Mouse (Mus musculus) heart, embryonic 12.5 days (tissue): Measurements from ENCODE around the gene Cpsf7. TPM values are rescaled to one million over a fixed set of nuclear protein-coding genes. Genes with fewer than 3 reads are reported as not detected.
A peak's percentile ranks its signal among the peaks of the same experiment; 100 is the strongest.

Source experiments
- ATAC-seq: fragments of 200-750 bp; cut with Nextera tagmentation; 2 replicates; pipeline ENCODE4 v1.8.0; 2017; ENCODE audit warnings: moderate TSS enrichment, moderate library complexity; ENCODE audit not compliant: insufficient number of reproducible peaks, low FRiP score
- H3K27ac ChIP-seq: fragments of 300-500 bp; sonication (generic); 2 replicates; pipeline ENCODE4 v1.5.1; 2016; ENCODE audit warnings: mild to moderate bottlenecking, moderate library complexity; ENCODE audit not compliant: poor library complexity, severe bottlenecking
- H3K27me3 ChIP-seq: fragments of 300-500 bp; sonication (generic); replicated peaks from 2 replicates; pipeline ENCODE4 v1.6.1; 2016; ENCODE audit warnings: mild to moderate bottlenecking, moderate library complexity
- H3K36me3 ChIP-seq: fragments of 300-500 bp; sonication (generic); 2 replicates; pipeline ENCODE4 v1.6.1; 2016; ENCODE audit warnings: mild to moderate bottlenecking, moderate library complexity
- H3K4me1 ChIP-seq: fragments of 300-500 bp; sonication (generic); replicated peaks from 2 replicates; pipeline ENCODE4 v1.6.1; 2016; ENCODE audit warnings: mild to moderate bottlenecking
- H3K4me2 ChIP-seq: fragments of 300-500 bp; sonication (generic); 2 replicates; pipeline ENCODE4 v1.6.1; 2016; ENCODE audit warnings: mild to moderate bottlenecking, moderate library complexity
- H3K4me3 ChIP-seq: fragments of 300-500 bp; sonication (generic); 2 replicates; pipeline ENCODE4 v1.5.1; 2016; ENCODE audit warnings: mild to moderate bottlenecking
- H3K9ac ChIP-seq: fragments of 300-500 bp; sonication (generic); 2 replicates; pipeline ENCODE4 v1.6.1; 2016; ENCODE audit warnings: mild to moderate bottlenecking, moderate library complexity
- H3K9me3 ChIP-seq: fragments of 300-500 bp; sonication (generic); replicated peaks from 2 replicates; pipeline ENCODE4 v1.6.1; 2016; ENCODE audit warnings: mild to moderate bottlenecking, moderate library complexity
- WGBS: fragments of 180-500 bp; shearing (Covaris S2); methylation state at CpG from one replicate; pipeline ENCODE4 v1.1.7; 2016; 5-methylcytosine and 5-hydroxymethylcytosine counted together
- polyA plus RNA-seq: library from polyadenylated mRNA; unstranded; fragments of >200 nt; fragmentation: Nextera tagmentation; extraction: Ambion mirVana; gene quantifications from 2 replicates; pipeline ENCODE4 v1.2.1, GENCODE M21; 2016

Gene Cpsf7
- polyA plus RNA-seq, result 36.9 and 41.4 TPM in 2 replicates

GRCm38 (mm10) chr19:10525106-10525901, at the start of gene Cpsf7:
Cpsf7 (plus strand) TSS chr19:10525266.
- Histone ChIP-seq H3K9ac (peak within 1 kb of the TSS; percentile 91), H3K4me3 (peak within 1 kb of the TSS; percentile 89), H3K4me1 (peaks cover 29% of the 10 kb centered on the region), H3K27me3 (no peaks in the 10 kb centered on the region), H3K27ac (peak within 1 kb of the TSS; percentile 99), H3K9me3 (0 out of 2 replicates have a peak, but pooled peaks cover 2% of the 10 kb centered on the region), H3K36me3 (peaks cover 19% of the 10 kb centered on the region), H3K4me2 (peak within 1 kb of the TSS; percentile 70)
- peak; percentile 95 for ATAC-seq
- WGBS, result under 1% methylated on average over 73 of the region's 93 CpGs

GRCm38 (mm10) chr19:10479541-10479940, 45.5 kb upstream of the Cpsf7 start:
- ATAC-seq, result no peak
- Histone ChIP-seq H3K27me3 (peaks cover 76% of the 10 kb centered on the region), H3K4me1 (peaks cover 13% of the 10 kb centered on the region), H3K9ac (no peak overlapping the region), H3K27ac (no peak overlapping the region), H3K36me3 (no peaks in the 10 kb centered on the region), H3K4me2 (no peak overlapping the region), H3K4me3 (no peak overlapping the region), H3K9me3 (no peaks in the 10 kb centered on the region)
- WGBS, result 33% methylated on average over 4 of the region's 4 CpGs

GRCm38 (mm10) chr19:10482703-10483102, 42.4 kb upstream of the Cpsf7 start, which contains the start of gene Ppp1r32:
Ppp1r32 (minus strand) TSS chr19:10482928.
- Histone ChIP-seq H3K4me1 (peaks cover 13% of the 10 kb centered on the region), H3K9me3 (no peaks in the 10 kb centered on the region), H3K27me3 (peaks cover 73% of the 10 kb centered on the region), H3K9ac (no peak within 1 kb of the TSS), H3K4me2 (no peak within 1 kb of the TSS), H3K4me3 (no peak within 1 kb of the TSS), H3K27ac (no peak within 1 kb of the TSS), H3K36me3 (no peaks in the 10 kb centered on the region)
- ATAC-seq, result peak; percentile 35; the same call in 1 of the 2 replicates
- 27% methylated on average over 6 of the region's 6 CpGs for WGBS

GRCm38 (mm10) chr19:10486264-10486738, 38.8 kb upstream of the Cpsf7 start:
- no peak overlapping the region for H3K27ac ChIP-seq
- WGBS, result 25% methylated on average over 9 of the region's 9 CpGs
- H3K4me2 ChIP-seq, result no peak overlapping the region
- H3K4me1 ChIP-seq, result peaks cover 13% of the 10 kb centered on the region
- H3K4me3 ChIP-seq, result no peak overlapping the region
- H3K9me3 ChIP-seq, result no peaks in the 10 kb centered on the region
- H3K27me3 ChIP-seq, result peaks cover 76% of the 10 kb centered on the region
- no peak overlapping the region for H3K9ac ChIP-seq
- H3K36me3 ChIP-seq, result no peaks in the 10 kb centered on the region
- ATAC-seq, result peak; percentile 46

- Histone ChIP-seq H3K4me3 (no peak overlapping the region), H3K27ac (no peak overlapping the region), H3K4me1 (peaks cover 15% of the 10 kb centered on the region; the same call in 1 of the 2 replicates), H3K4me2 (no peak overlapping the region), H3K36me3 (peaks cover 20% of the 10 kb centered on the region), H3K9me3 (no peaks in the 10 kb centered on the region), H3K9ac (no peak overlapping the region), H3K27me3 (peaks cover 28% of the 10 kb centered on the region)
- WGBS, result 90% methylated on average over 1 of the region's 1 CpGs
- ATAC-seq, result no peak
These were observed 29.4 kb upstream of the Cpsf7 start for GRCm38 (mm10) chr19:10495670-10496069.

GRCm38 (mm10) chr19:10496976-10497375, 28.1 kb upstream of the Cpsf7 start:
- no peak for ATAC-seq
- peaks cover 33% of the 10 kb centered on the region for H3K36me3 ChIP-seq
- WGBS, result 55% methylated on average over 2 of the region's 2 CpGs
- H3K4me1 ChIP-seq, result peaks cover 15% of the 10 kb centered on the region; the same call in 1 of the 2 replicates
- H3K9ac ChIP-seq, result no peak overlapping the region
- H3K27ac ChIP-seq, result no peak overlapping the region
- peaks cover 15% of the 10 kb centered on the region; the same call in 1 of the 2 replicates for H3K27me3 ChIP-seq
- no peak overlapping the region for H3K4me3 ChIP-seq
- no peak overlapping the region for H3K4me2 ChIP-seq
- H3K9me3 ChIP-seq, result no peaks in the 10 kb centered on the region

- WGBS, result 51% methylated on average over 8 of the region's 8 CpGs
- Histone ChIP-seq H3K27me3 (peaks cover 14% of the 10 kb centered on the region; the same call in 1 of the 2 replicates), H3K27ac (no peak overlapping the region), H3K4me3 (no peak overlapping the region), H3K9ac (no peak overlapping the region), H3K4me1 (peaks cover 8% of the 10 kb centered on the region; the same call in 1 of the 2 replicates), H3K9me3 (no peaks in the 10 kb centered on the region), H3K4me2 (no peak overlapping the region), H3K36me3 (peaks cover 34% of the 10 kb centered on the region)
- no peak for ATAC-seq
These were observed 27.4 kb upstream of the Cpsf7 start for GRCm38 (mm10) chr19:10497512-10498160.

- no peak overlapping the region for H3K4me2 ChIP-seq
- no peak overlapping the region for H3K4me3 ChIP-seq
- peaks cover 53% of the 10 kb centered on the region for H3K36me3 ChIP-seq
- no peaks in the 10 kb centered on the region for H3K9me3 ChIP-seq
- H3K27ac ChIP-seq, result no peak overlapping the region
- no peak for ATAC-seq
- H3K27me3 ChIP-seq, result 0 out of 2 replicates have a peak, but pooled peaks cover 4% of the 10 kb centered on the region
- H3K9ac ChIP-seq, result peak overlapping the region; percentile 8; the same call in 1 of the 2 replicates
- 0 out of 2 replicates have a peak, but pooled peaks cover 3% of the 10 kb centered on the region for H3K4me1 ChIP-seq
- 85% methylated on average over 8 of the region's 8 CpGs for WGBS
These were observed 24.5 kb upstream of the Cpsf7 start for GRCm38 (mm10) chr19:10500581-10500980.

GRCm38 (mm10) chr19:10502571-10502970, 22.5 kb upstream of the Cpsf7 start:
- no peak overlapping the region for H3K27ac ChIP-seq
- H3K36me3 ChIP-seq, result peaks cover 67% of the 10 kb centered on the region
- H3K27me3 ChIP-seq, result no peaks in the 10 kb centered on the region
- WGBS, result 7% methylated on average over 4 of the region's 4 CpGs
- ATAC-seq, result peak; percentile 77; the same call in 1 of the 2 replicates
- H3K4me2 ChIP-seq, result no peak overlapping the region
- H3K4me3 ChIP-seq, result no peak overlapping the region
- H3K9me3 ChIP-seq, result no peaks in the 10 kb centered on the region
- 0 out of 2 replicates have a peak, but pooled peaks cover under 1% of the 10 kb centered on the region for H3K4me1 ChIP-seq
- H3K9ac ChIP-seq, result no peak overlapping the region

GRCm38 (mm10) chr19:10510759-10511330, 14.2 kb upstream of the Cpsf7 start:
- Histone ChIP-seq H3K27ac (no peak overlapping the region), H3K4me2 (no peak overlapping the region), H3K4me3 (no peak overlapping the region), H3K9ac (no peak overlapping the region), H3K36me3 (peaks cover 56% of the 10 kb centered on the region), H3K4me1 (no peaks in the 10 kb centered on the region), H3K27me3 (no peaks in the 10 kb centered on the region), H3K9me3 (no peaks in the 10 kb centered on the region)
- WGBS, result 78% methylated on average over 6 of the region's 6 CpGs
- no peak for ATAC-seq

- WGBS, result 46% methylated on average over 1 of the region's 1 CpGs
- no peak for ATAC-seq
- Histone ChIP-seq H3K4me2 (no peak overlapping the region), H3K27ac (no peak overlapping the region), H3K4me1 (peaks cover 19% of the 10 kb centered on the region), H3K27me3 (no peaks in the 10 kb centered on the region), H3K4me3 (no peak overlapping the region), H3K9ac (no peak overlapping the region), H3K36me3 (peaks cover 24% of the 10 kb centered on the region), H3K9me3 (no peaks in the 10 kb centered on the region)
These were observed 4.7 kb upstream of the Cpsf7 start for GRCm38 (mm10) chr19:10520355-10520754.
